Mouse (Mus musculus) frontal cortex, adult 2 months (tissue): ENCODE measurements around the gene Apoc4. TPM values are rescaled to one million over a fixed set of nuclear protein-coding genes. Genes with fewer than 3 reads are reported as not detected.

Source experiments
- DNase-seq, 2 experiments: peaks; one replicate each; pipeline ENCODE4 v3.0.0; 2022; ENCODE audit warnings: low spot score in 1 of 2; ENCODE audit errors: extremely low spot score in 1 of 2
- polyA plus RNA-seq: library from polyadenylated mRNA; depleted of rRNA; stranded (reverse); fragments of >200 nt; gene quantifications from 2 replicates; pipeline ENCODE4 v1.2.3, GENCODE M21; 2012; rRNA removed

The Apoc4 gene
- polyA plus RNA-seq = 0.19 TPM in 1 of 2 replicates, not detected in the other

DNA sequence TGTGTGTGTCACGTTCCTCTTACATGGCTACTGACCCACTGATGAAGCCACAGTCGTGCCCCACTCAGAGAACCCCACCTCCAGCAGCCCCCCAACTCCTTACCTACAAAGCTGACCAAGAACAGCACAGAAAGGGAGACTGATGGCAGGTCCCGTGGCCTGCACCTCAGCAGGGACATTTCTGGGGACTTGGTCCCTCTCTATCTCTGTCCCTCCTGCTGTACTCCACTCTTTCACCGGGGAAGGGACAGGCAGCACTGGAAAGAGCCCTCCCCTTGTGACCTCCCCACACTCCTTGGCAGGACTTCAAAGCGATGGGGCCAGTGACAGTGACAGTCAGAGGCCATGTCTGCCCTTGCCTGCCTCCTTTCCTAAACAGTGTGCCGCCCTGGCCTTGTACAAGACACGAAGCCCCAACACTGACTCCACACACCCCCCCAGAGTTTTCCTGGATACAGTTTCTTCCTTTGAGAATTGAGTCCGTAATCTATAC lies at the start of gene Apoc4, which contains the start of gene Gm44805:
Apoc4 (minus strand) TSS at position 278 of the 493 bp plus-strand sequence.
Gm44805 (minus strand) TSS at position 222 of the 493 bp plus-strand sequence.
- no peak for DNase-seq

DNA sequence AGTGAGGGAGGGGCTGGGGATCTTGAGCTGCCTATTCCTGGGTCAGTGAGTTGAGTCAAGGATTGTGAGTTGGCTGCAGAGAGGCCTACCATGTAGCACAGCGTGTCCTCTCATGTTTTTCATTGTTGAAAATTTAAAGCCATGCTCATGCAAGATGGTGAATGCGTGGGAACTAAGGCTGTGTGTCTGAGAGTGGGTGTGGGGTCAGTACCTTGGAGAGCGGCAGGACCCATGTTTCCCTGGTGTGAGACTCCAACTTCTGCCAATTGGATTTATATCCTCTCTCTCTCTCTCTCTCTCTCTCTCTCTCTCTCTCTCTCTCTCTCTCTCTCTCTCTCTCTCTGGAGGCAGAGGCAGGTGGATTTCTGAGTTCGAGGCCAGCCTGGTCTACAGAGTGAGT lies 45.3 kb upstream of the Apoc4 start:
- no peak for DNase-seq

DNA sequence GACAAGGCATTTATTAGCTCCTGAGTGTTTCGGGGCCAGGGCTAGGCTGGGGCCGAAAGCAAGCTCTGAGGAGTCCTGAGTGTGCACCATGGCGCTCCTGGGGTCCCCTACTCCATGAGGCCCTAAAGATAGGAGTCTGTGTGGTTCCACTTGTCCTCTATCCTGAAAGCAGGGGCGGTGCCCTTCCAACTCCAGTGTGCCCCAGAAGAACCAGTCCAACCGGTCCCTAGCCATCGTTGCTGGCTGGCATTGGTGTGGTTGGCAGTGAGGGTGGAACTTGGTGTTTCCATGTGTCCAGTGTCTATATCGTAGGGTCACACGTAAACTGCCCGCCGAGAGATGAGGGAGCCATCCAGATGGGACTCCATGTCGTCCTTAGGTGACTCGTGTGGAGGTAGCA lies 42.9 kb upstream of the Apoc4 start:
- no peak for DNase-seq

DNA sequence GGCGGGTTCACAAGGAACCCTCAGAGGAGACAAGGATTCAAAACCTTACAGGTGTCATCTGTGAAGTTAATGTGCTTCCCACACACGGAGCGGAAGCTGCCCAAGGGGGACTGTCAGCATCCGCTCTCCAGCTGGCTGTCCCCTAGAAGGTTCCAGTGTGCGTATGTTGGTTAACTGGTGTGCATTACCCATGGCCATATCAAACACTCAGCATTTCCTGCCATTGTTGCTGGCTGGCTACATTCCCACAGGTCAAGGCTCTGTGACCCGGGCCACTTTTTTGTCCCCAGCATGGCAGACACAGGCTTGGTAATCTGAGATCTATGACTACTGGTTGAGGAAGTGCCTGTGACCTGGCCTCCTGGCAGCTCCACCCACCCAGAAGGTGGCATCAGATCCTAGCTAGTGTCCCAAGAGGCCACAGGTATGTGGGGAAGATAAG lies 41.5 kb upstream of the Apoc4 start:
- no peak for DNase-seq

DNA sequence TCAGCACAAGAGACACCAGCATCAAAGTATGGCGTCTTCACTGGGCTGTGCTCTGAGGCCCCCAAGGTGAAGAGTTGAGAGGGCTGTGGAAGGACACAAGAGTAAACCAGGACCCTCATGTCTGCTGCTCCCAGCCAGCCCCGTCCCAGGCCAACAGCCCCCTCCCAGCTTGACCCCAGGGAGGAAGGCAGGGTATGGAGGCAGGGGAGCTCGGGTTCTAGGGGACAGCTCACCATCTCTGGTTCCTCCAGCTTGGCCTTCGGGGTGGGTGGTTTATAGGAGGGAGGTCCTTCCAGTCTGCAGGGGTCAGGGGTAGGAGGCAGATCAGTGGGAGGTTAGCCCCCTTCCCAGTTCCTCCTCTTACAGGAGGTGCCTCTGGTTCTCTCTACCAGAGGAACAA lies 37.9 kb upstream of the Apoc4 start:
- no peak for DNase-seq

DNA sequence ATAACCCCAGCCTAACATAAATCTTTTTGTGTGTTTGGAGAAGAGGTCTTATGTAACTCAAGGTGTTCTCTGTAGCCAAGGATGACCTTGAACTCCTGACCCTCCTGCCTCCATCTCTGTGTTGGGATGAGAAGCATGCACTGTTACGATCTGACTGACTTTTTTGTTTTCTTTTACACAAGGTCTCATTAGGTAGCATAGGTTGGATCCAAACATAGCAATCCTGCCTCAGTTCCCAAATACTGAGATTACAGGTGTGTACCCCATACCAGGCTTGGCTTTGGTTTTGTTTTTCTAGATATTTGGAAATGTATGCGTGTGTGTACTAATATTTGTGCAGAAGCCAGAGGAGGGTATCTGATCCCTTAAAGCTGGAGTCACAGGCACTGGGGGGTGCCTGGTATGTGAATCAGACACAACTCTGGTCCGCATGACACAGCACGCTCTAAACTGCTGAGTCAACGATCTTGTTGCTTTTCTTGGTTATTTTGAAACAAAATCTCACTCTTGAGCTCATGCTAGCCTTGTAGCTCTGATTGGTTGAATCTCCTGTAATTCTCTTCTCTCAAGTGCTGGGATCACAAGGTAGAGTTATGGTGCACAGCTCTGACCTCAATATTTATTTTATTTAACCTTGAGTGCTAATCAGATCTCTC lies 37.1 kb upstream of the Apoc4 start:
- DNase-seq = no peak

DNA sequence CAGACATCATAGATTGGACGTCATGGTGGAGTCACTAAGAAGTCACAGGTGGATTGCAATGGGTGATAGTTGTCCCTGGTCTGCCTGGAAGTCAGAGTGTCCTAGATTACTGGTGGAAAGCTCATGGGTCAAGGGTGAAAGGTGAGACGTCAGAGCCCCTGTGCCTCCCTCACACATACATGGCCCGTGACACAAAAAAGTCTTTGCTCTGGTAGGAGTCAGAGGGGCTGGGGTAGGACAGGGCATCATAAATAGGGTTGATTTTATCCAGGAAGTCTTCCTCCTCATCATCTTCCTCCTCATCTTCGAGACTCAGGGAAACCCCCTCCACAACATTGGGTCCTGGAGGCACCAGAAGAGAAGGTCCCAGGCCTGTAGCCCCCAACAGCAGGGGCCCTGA lies 36.1 kb upstream of the Apoc4 start:
- no peak for DNase-seq

DNA sequence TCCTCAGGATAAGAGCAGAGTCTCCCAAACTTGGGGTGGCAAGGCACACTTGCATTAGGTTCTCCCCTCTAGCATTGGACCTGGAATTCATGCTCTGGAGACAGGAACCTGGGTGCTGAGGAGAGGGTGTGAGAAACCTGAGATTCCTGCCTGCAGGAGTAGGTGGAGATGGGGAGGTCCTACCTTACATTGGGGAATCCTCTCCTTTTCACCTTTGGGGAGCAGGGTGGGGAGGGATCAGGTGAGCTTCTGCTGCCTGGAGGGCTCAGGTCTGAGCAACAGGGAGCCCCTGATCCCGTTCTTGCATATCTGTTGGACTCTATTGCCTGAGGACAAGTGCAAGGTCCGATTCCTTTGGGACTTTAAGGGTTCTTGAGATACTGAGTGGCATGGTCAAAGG lies 35.5 kb upstream of the Apoc4 start:
- DNase-seq = no peak

DNA sequence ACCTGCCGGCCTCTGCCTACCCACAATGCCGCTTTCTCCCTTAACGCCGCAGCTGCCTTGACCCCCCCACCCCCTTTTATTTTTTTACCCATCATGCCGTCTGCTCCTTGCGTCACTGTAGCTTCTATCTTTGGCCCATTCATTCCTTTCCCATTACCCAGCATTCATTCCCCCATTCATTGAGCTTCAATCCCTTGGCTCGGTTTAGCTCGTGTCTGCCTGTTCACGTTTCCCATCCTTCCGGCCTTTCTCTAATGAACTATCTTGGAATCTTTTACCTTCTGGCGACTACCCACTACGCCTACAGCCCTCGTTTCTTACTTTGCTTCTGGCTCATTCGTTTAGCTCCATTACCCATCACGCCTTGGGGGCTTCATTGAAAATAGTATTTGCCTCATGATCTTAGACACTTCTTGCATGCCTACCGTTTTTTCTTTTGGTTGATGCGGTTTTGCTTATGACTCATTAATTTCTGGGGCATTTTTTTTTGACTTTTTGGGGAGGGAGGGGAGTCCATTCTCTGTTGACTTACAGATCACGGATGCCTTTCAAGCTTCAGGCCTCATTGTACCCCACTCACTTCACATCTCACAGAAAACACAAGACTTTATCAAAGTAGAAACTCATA lies 34.9 kb upstream of the Apoc4 start:
- no peak for DNase-seq

DNA sequence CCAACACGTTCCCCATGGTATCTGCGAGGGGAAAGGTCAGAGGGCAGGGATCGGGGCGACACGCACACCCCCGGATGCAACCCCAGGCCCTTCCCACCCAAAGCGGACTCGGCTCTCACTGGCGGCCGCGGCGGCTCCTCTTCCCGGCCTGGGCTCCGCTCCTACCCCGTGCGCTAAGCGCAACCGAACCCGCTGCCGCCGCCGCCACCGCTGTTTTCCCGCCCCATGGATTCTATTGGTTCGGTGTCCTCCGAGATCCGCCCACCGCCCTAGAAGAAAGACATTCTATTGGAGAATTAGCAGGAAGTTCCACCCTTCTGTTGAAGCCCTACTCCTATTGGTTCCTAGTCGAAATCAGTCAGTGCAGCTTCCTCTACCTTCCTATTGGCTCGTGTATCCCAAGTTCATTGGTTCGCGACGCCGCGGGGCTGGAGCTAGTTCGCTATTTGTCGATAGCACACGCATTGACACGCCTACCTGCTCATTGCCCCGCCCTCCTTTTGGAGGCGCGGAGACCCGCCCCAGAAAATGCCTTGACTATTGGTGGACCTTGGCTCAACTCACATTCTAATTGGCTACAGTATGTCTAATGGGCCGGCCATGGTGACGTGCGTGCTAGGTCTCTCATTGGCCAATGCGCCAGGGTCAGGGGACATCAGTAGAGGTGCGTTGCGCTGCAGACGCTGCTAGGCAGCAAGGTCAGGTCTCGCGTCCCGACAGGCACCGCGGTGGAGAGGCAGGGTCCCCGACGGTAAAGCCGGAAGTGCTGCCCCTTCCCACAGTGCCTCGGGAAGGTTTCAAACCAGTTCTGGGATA lies 34.2 kb upstream of the Apoc4 start, which contains the start of gene Tomm40:
Tomm40 (minus strand) TSS at position 200 of the 816 bp plus-strand sequence.
- peak; percentile 99 to 100 for DNase-seq

DNA sequence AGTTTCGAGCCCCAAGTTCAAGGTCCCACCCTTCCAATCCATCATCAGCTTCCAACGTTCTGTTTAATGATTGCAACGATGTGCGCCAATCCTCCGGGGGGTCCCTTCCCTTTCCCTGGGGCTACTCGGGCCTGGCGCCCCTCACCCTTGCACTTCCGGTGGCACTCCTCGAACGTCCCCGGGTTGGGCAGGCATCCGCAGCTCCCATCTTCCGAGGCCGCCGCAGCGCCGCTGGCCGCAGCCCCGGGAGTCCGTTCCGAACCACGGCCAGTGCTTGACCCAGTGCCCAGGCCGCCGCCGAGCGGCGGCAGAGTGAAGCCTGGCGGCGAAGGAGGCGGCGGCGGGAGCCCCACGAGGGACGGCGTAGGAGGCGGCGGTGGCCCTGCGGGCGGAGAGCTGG lies 33.6 kb upstream of the Apoc4 start:
- no peak for DNase-seq

DNA sequence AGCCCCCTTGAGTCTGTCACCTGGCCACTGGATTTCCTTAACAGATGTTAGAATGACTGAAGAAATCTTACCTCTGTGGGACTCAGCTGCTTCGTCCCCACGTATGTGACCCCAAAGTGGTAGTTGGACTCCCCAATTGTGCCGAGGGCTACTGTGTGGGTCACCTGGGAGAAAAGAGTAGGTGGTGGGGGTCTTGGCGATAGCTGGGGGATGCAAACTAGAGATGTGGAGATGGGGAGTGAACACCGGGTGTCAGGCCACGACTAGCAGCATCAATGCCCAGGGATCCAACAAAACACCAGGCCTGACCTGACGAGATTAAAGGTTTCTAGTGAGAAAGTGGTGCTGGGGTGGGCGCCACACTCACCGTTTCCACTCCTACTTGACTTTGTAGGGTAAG lies 32.3 kb upstream of the Apoc4 start:
- DNase-seq = no peak

DNA sequence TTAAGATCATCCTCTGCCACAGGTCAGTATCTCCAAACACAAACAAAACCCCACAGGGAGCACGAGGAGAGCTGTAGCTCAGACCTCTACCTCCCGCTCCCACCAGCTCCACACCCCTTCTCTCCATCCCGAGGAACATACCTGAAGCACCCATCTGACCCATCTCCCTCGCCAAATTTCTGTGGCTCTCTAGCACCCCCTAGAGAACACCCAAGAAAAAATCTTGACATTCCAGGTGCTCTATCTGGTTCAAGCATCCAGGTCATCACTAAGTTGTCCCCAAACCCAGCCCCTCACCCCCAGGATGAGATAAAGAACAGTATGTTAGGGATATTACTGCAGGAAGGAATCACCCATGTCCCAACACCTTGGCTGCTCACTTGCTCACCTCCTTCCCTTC lies 31.9 kb upstream of the Apoc4 start:
- no peak for DNase-seq

DNA sequence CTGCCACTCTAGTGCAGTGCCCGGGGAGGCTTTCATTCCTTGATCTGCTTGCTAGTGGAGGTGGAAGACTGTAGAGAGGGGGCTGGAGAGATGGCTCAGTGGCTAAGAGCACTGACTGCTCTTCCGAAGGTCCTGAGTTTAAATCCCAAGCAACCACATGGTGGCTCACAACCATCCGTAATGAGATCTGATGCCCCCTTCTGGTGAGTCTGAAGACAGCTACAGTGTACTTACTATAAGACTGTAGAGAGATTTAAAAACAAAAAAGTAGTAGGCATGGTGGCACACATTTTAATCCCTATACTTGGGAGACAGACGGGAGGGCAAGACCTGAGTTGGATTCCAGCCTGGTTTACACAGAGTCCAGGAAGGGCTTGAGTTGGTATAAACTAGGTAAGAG lies 31.1 kb upstream of the Apoc4 start:
- DNase-seq = no peak

DNA sequence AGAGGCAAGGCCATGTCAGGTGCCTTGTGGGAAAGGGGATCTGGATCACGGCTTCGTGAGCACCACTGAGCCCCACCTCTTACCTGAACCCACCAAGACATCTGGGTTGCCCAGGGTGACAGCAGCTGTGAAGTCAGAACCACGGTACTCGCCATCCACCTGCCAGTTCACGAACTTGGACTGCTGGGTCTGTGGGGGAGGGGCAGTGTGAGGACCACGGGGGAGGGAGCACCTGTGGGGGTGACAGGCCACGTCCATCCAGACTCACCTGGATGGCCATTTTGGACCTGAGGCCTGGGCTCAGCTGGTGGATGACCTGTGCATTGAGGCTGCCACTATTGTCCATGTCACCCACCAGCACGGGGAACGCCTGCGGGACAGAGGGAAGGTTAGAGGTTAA lies 29.4 kb upstream of the Apoc4 start:
- no peak for DNase-seq

DNA sequence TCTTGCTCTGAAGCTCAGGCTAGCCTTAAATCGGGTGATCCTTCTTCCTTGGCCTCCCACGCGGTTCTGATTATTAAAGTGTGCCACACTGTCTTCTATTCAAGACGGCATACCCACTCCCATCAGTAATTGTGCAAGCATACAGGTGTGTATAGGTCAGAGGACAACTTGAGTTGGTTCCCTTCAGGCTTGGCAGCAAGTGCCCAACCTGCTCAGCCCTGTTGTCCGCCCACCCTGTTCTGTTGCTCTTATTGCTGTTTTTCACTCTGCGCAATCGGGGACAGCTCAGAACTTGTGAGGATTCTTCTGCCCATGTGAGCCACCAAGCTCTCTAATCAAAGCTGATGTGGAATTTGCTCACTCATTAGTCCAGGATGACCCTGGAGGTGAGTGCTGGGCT lies 24.0 kb upstream of the Apoc4 start:
- DNase-seq = no peak

DNA sequence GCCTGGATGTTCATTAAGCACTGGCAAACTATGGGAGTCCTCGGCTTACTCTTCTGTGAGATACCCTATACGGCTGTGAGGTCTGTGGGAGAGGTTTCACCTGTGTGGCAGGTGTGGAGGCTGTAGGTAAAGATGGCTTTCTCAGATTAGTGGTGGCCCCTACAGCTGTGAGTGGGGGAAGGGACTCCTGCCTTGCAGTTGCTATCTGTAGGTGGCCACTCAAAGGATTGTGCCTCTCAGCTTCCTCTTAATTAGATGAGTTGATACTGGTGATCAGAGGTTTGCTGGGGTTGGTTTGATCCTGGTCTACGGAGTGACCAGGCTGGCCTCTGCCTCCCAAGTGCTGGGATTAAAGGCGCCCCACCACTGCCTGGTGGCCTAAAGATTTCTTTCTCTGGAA lies 23.2 kb upstream of the Apoc4 start:
- DNase-seq = no peak

DNA sequence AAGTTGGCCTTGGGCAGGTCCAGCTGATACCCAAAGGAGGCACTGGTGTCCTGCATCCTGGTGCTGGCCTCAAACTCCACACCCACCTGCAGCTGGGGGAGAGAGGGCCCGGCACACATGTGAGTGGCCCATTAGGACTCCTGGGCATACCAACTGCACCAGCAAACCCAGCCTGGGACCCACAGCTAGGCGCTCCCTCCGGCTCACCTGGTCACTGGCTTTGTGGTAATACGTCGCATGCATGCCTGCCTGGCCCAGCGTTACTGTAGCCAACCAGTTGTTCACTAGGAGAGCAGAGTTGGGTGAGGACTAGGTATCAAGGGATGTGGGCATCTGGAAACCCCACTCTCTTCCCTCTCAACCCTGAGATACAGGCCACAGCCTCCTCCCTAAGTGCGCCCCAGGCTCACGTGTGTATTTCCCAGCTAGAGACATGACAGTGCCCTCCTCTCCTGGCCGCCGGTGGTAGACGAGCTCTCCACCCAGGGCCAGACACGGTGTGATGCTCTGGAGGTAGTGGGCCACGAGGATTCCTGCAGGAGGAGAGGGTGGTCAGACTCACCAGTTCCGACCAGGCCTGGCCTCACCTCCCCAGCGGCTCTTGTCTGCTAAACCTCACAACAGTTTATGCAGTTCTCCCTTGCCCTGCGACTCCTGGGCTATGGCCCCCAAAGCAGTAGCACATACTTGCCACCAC lies 21.7 kb upstream of the Apoc4 start:
- DNase-seq = no peak

DNA sequence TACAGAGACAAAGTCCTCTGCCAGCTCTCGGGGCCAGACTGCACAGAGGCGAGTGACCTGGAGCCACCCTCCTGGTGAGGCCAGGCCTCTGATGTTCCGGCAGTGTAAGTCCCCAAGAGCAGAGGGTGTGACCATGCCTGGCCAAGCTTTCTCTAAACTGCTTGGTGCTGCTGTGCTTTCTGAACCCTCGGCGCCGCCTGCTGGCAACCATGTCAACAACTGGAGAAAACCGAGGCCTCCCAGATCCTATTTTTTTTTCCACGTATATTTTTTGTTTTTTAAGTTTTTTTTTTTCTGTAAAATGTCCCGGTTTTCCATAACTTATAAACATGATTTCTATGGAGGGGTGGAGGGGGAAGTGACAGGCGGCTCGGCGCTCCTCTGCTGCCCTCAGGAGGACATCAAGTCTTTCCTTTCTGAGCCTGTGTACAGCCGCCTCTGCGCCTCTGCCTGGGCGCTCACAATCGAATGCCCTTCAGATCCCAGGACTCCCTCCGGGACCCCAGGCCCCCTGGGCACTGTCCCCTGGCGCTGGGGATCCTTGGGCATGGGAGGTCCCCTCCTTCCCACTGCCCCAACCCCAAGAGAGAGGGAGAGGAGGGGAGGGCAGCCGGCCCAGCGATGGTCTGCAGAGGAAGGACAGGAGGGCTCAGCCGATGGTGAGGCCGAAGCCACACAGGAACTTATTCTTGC lies 19.9 kb upstream of the Apoc4 start:
- DNase-seq = peak in 1 of 2 experiments; percentile 75
